Mouse (Mus musculus) limb, embryonic 12.5 days (tissue): Measurements from ENCODE around the gene Prrx1. TPM values are rescaled to one million over a fixed set of nuclear protein-coding genes. Genes with fewer than 3 reads are reported as not detected.

Experiments used
- ATAC-seq: fragments of 200-750 bp; cut with Nextera tagmentation; 2 replicates; pipeline ENCODE4 v1.8.0; 2017; ENCODE audit warnings: low read depth, moderate TSS enrichment; ENCODE audit not compliant: insufficient number of reproducible peaks, insufficient read depth, low FRiP score, low TSS enrichment
- H3K27ac ChIP-seq: fragments of 300-500 bp; sonication (generic); 2 replicates; pipeline ENCODE4 v1.5.1; 2016; ENCODE audit warnings: mild to moderate bottlenecking, moderate library complexity
- H3K27me3 ChIP-seq: fragments of 300-500 bp; sonication (generic); 2 replicates; pipeline ENCODE4 v1.6.1; 2016; ENCODE audit warnings: mild to moderate bottlenecking, moderate library complexity
- H3K36me3 ChIP-seq: fragments of 300-500 bp; sonication (generic); 2 replicates; pipeline ENCODE4 v1.6.1; 2016; ENCODE audit warnings: mild to moderate bottlenecking, moderate library complexity
- H3K4me1 ChIP-seq: fragments of 300-500 bp; sonication (generic); replicated peaks from 2 replicates; pipeline ENCODE4 v1.6.1; 2016
- H3K4me2 ChIP-seq: fragments of 300-500 bp; sonication (generic); 2 replicates; pipeline ENCODE4 v1.6.1; 2016; ENCODE audit warnings: mild to moderate bottlenecking, moderate library complexity
- H3K4me3 ChIP-seq: fragments of 300-500 bp; sonication (generic); replicated peaks from 2 replicates; pipeline ENCODE4 v1.5.1; 2016; ENCODE audit warnings: mild to moderate bottlenecking
- H3K9ac ChIP-seq: fragments of 300-500 bp; sonication (generic); replicated peaks from 2 replicates; pipeline ENCODE4 v1.6.1; 2016; ENCODE audit warnings: mild to moderate bottlenecking, moderate library complexity
- H3K9me3 ChIP-seq: fragments of 300-500 bp; sonication (generic); 2 replicates; pipeline ENCODE4 v1.6.1; 2016; ENCODE audit warnings: mild to moderate bottlenecking, moderate library complexity
- whole genome bisulfite sequencing: fragments of 180-500 bp; shearing (Covaris S2); methylation state at CpG from one replicate; pipeline ENCODE4 v1.1.7; 2016; 5-methylcytosine and 5-hydroxymethylcytosine counted together
- polyA plus RNA-seq: library from polyadenylated mRNA; unstranded; fragments of >200 nt; fragmentation: Nextera tagmentation; extraction: Ambion mirVana; gene quantifications from 2 replicates; pipeline ENCODE4 v1.2.1, GENCODE M21; 2016

The Prrx1 gene
- polyA plus RNA-seq, 1 experiment from 2014 or later: 194 TPM

- H3K36me3 ChIP-seq: peaks cover 20% of the 10 kb centered on the region; the same call in 1 of the 2 replicates
- ATAC-seq: no peak
- peaks cover 4% of the 10 kb centered on the region; the same call in 1 of the 2 replicates for H3K27me3 ChIP-seq
- H3K27ac ChIP-seq: peak overlapping the region; percentile 100
- 4% methylated on average over 13 of the region's 13 CpGs for WGBS
- no peaks in the 10 kb centered on the region for H3K9me3 ChIP-seq
- H3K4me1 ChIP-seq: peaks cover 50% of the 10 kb centered on the region
- H3K4me2 ChIP-seq: peak overlapping the region; percentile 83
- H3K4me3 ChIP-seq: peak overlapping the region; percentile 95
- H3K9ac ChIP-seq: peak overlapping the region; percentile 100
These were observed 2.3 kb downstream of the Prrx1 start for GRCm38 (mm10) chr1:163311006-163311836.

GRCm38 (mm10) chr1:163310023-163310754 lies 3.3 kb downstream of the Prrx1 start:
- Histone ChIP-seq H3K27ac (peak overlapping the region; percentile 100), H3K9me3 (no peaks in the 10 kb centered on the region), H3K4me2 (peak overlapping the region; percentile 83), H3K9ac (peak overlapping the region; percentile 100), H3K36me3 (peaks cover 22% of the 10 kb centered on the region; the same call in 1 of the 2 replicates), H3K4me1 (peaks cover 48% of the 10 kb centered on the region), H3K27me3 (peaks cover 3% of the 10 kb centered on the region; the same call in 1 of the 2 replicates), H3K4me3 (peak overlapping the region; percentile 95)
- 4% methylated on average over 8 of the region's 8 CpGs for WGBS
- ATAC-seq: no peak

GRCm38 (mm10) chr1:163309466-163309865 lies 4.0 kb downstream of the Prrx1 start:
- Histone ChIP-seq H3K27ac (peak overlapping the region; percentile 100), H3K4me3 (peak overlapping the region; percentile 95), H3K27me3 (no peaks in the 10 kb centered on the region), H3K36me3 (peaks cover 28% of the 10 kb centered on the region; the same call in 1 of the 2 replicates), H3K9me3 (no peaks in the 10 kb centered on the region), H3K4me1 (peaks cover 50% of the 10 kb centered on the region), H3K4me2 (peak overlapping the region; percentile 83), H3K9ac (peak overlapping the region; percentile 100)
- WGBS: 1% methylated on average over 2 of the region's 2 CpGs
- ATAC-seq: no peak

DNA sequence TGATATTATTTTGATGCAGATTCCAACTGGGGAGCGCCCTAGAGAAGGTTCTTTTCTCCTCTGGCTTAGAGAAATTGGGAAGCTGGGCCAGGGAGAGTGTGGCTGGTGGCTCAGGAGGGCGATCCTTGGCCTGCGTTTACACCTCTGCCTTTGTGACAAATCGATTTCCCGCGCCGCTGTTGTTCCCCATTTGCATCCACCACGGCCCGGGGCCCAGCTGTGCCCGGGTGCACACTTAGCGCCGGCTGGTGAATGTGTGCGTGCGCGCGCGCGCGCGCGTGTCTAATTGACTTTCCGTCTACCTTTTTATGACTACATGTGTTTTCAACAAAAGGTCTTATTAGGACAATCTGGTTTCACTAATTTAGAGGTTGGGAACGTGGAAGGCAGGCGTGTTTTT lies 4.9 kb downstream of the Prrx1 start:
- H3K4me3 ChIP-seq: peak overlapping the region; percentile 95
- WGBS: 1% methylated on average over 24 of the region's 24 CpGs
- H3K9me3 ChIP-seq: no peaks in the 10 kb centered on the region
- 0 out of 2 replicates have a peak, but pooled peaks have one; percentile 7 for ATAC-seq
- no peaks in the 10 kb centered on the region for H3K27me3 ChIP-seq
- peak overlapping the region; percentile 100 for H3K9ac ChIP-seq
- H3K4me1 ChIP-seq: peaks cover 52% of the 10 kb centered on the region
- peak overlapping the region; percentile 100 for H3K27ac ChIP-seq
- H3K4me2 ChIP-seq: peak overlapping the region; percentile 83
- peaks cover 34% of the 10 kb centered on the region; the same call in 1 of the 2 replicates for H3K36me3 ChIP-seq

DNA sequence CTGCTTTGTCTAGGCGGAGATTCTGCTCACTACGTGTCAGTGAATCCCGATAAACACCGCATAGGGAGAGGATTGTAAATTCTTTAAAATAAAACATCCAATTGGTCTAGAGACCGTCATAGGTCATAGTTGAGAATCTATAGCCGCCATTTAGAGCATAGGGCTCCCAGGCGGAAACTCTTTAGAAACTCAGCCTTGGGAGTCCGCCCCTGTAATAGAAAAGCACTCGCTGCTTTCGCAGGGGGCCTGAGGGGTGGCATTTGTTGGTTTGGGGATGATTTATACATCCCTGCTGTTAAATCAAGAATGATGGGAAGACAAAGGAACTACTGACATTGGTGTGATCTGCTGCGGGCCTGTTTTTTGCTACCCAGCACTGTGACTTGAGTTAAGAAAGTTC lies 5.8 kb downstream of the Prrx1 start:
- Histone ChIP-seq H3K4me2 (peak overlapping the region; percentile 83), H3K27me3 (no peaks in the 10 kb centered on the region), H3K4me1 (peaks cover 60% of the 10 kb centered on the region)

DNA sequence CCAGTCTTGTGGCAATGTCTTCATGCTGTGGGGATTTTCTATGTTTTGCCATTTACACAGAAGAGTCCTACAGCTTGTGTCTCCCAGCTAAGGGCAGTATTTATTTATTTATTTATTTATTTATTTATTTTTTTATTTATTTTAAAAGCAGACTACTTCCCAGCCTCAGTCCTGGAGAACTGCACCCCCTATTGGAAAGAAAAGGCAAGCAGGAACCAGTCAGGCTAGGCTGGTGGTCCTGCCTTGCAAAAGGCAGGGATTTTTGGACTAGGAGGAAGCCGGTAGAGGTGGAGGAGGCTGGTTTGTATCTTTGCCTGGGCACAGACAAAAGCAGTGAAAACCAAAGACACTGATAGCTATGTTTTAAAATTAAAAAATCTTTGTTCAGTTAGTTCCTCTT lies 7.6 kb downstream of the Prrx1 start:
- peak overlapping the region; percentile 100 for H3K27ac ChIP-seq
- 30% methylated on average over 1 of the region's 1 CpGs for WGBS
- no peaks in the 10 kb centered on the region for H3K9me3 ChIP-seq
- H3K4me1 ChIP-seq: peaks cover 70% of the 10 kb centered on the region
- no peak for ATAC-seq
- H3K4me2 ChIP-seq: peak overlapping the region; percentile 83
- peaks cover 36% of the 10 kb centered on the region; the same call in 1 of the 2 replicates for H3K36me3 ChIP-seq
- H3K27me3 ChIP-seq: no peaks in the 10 kb centered on the region
- peak overlapping the region; percentile 100 for H3K9ac ChIP-seq
- peak overlapping the region; percentile 95 for H3K4me3 ChIP-seq

More for the DNA sequence above, 5.8 kb downstream of the Prrx1 start:
- Histone ChIP-seq H3K4me3 (peak overlapping the region; percentile 95), H3K27ac (peak overlapping the region; percentile 100), H3K9me3 (no peaks in the 10 kb centered on the region), H3K36me3 (peaks cover 36% of the 10 kb centered on the region; the same call in 1 of the 2 replicates), H3K9ac (peak overlapping the region; percentile 100)
- ATAC-seq: no peak
- 11% methylated on average over 11 of the region's 11 CpGs for WGBS

DNA sequence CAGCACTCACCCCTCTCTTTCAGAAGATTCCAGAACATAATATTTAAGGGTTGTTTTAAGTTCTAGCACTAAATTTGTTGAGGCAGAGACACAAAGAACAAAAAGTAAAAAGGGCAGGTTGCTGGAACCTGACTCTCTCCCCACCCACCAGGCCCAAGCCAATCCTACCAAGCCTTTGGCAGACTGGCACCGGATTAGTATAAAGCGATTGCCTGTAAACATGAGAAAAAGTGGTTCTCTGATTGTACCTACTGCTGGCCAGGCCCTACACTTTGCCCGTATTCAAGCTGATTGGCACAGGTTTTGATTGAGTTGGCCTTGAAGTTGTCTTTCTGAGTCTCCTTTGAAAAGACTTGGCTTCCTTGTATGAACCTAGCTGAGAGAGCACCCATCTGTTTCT lies 8.7 kb downstream of the Prrx1 start:
- peaks cover 76% of the 10 kb centered on the region for H3K4me1 ChIP-seq
- no peak for ATAC-seq
- peak overlapping the region; percentile 37; the same call in 1 of the 2 replicates for H3K27ac ChIP-seq
- no peaks in the 10 kb centered on the region for H3K27me3 ChIP-seq
- no peaks in the 10 kb centered on the region for H3K9me3 ChIP-seq
- peaks cover 32% of the 10 kb centered on the region; the same call in 1 of the 2 replicates for H3K36me3 ChIP-seq
- 77% methylated on average over 3 of the region's 3 CpGs for WGBS
- no peak overlapping the region for H3K9ac ChIP-seq
- no peak overlapping the region for H3K4me3 ChIP-seq
- peak overlapping the region; percentile 83 for H3K4me2 ChIP-seq

DNA sequence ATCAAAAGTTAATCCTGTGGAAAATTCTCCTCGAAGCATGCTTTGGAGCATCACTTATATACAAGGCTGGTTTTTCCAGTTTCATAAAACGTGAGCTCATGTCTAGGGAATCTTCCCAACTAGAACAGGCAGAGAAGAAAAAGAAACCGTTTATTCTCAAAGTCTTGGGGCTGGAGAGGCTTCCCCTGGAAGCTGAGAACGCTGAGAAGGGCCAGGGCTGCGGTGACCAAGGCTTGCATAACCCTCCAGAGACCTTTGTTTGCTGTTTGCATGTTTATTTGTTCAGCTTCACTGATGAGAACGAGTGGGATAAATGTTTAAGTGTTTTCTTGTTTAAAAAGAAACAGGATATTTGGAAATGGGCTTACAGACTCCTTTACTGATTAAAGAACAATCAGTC lies 11.2 kb downstream of the Prrx1 start:
- H3K36me3 ChIP-seq: peaks cover 36% of the 10 kb centered on the region
- no peaks in the 10 kb centered on the region for H3K9me3 ChIP-seq
- H3K4me1 ChIP-seq: peaks cover 65% of the 10 kb centered on the region
- H3K27ac ChIP-seq: no peak overlapping the region
- H3K9ac ChIP-seq: no peak overlapping the region
- ATAC-seq: no peak
- H3K27me3 ChIP-seq: no peaks in the 10 kb centered on the region
- H3K4me2 ChIP-seq: no peak overlapping the region
- H3K4me3 ChIP-seq: no peak overlapping the region
- 30% methylated on average over 6 of the region's 6 CpGs for WGBS

GRCm38 (mm10) chr1:163293152-163293551 lies 20.4 kb downstream of the Prrx1 start:
- no peak overlapping the region for H3K9ac ChIP-seq
- no peak overlapping the region for H3K4me3 ChIP-seq
- H3K4me2 ChIP-seq: no peak overlapping the region
- H3K4me1 ChIP-seq: peaks cover 39% of the 10 kb centered on the region
- no peak overlapping the region for H3K27ac ChIP-seq
- WGBS: 83% methylated on average over 4 of the region's 4 CpGs
- no peak for ATAC-seq
- H3K9me3 ChIP-seq: no peaks in the 10 kb centered on the region
- H3K27me3 ChIP-seq: no peaks in the 10 kb centered on the region
- H3K36me3 ChIP-seq: peaks cover 40% of the 10 kb centered on the region

DNA sequence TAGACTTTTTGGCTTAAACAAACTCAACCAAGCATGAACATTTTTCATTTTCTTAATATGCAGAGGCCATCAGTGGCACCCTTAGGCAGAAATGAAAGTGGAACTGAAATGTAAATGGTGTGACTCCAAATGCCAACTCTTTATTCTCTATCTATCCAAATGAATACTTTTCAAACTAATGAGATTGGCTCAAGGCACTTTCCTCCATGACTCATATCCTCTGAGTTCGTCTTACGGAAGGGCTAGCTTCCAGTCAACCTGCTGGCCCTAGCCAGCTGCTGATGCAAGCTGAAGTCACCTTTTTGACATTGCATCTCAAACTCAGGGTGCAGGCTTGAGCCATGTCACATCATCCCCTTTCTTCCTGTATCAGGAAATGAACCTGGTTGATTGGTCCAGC lies 21.6 kb downstream of the Prrx1 start:
- Histone ChIP-seq H3K27me3 (no peaks in the 10 kb centered on the region), H3K27ac (no peak overlapping the region), H3K4me3 (no peak overlapping the region), H3K9me3 (no peaks in the 10 kb centered on the region), H3K9ac (no peak overlapping the region), H3K4me2 (no peak overlapping the region), H3K4me1 (peaks cover 50% of the 10 kb centered on the region), H3K36me3 (peaks cover 32% of the 10 kb centered on the region)
- 83% methylated on average over 2 of the region's 2 CpGs for WGBS
- ATAC-seq: no peak

DNA sequence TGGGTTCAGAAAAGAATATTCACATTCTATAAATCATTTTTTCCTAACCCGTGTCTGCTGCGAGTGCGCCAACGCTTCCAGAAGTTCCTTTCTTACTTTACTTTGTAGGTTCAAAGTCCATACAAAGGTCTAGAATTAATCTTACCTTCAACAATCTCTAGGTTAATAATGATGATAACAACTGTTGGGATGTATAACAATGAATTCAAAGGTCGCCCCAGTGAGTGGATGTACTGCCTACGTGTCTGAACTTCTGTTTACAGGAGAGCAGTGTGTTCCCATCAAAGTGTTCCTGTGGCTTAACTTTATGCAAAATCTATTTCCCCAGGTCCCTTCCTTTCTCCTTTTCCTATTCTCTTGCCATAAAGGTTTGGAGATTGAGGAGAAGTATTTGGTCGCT lies 24.4 kb downstream of the Prrx1 start:
- no peak for ATAC-seq
- H3K4me1 ChIP-seq: peaks cover 76% of the 10 kb centered on the region
- H3K4me2 ChIP-seq: no peak overlapping the region
- peaks cover 15% of the 10 kb centered on the region for H3K36me3 ChIP-seq
- no peak overlapping the region for H3K9ac ChIP-seq
- H3K9me3 ChIP-seq: no peaks in the 10 kb centered on the region
- WGBS: 71% methylated on average over 7 of the region's 7 CpGs
- no peak overlapping the region for H3K4me3 ChIP-seq
- no peaks in the 10 kb centered on the region for H3K27me3 ChIP-seq
- no peak overlapping the region for H3K27ac ChIP-seq
